Mouse (Mus musculus) spleen, adult 2 months (tissue): ENCODE results near the gene Fam243. TPM values are rescaled to one million over a fixed set of nuclear protein-coding genes. Genes with fewer than 3 reads are reported as not detected.

Experiments used
- DNase-seq, 2 experiments: peaks; one replicate each; pipeline versions ENCODE4 v3.0.0 to v3.0.0-alpha.2; 2012 to 2021; ENCODE audit warnings: low spot score in 2 of 2, low read depth in 1 of 2
- H3K27ac ChIP-seq: fragments of 200-500 bp; 2 replicates; pipeline ENCODE4 v1.5.1; 2012; ENCODE audit warnings: low read length, inconsistent platforms; ENCODE audit not compliant: insufficient read depth
- H3K27me3 ChIP-seq: fragments of 200-500 bp; 2 replicates; pipeline ENCODE4 v1.6.1; 2012; ENCODE audit warnings: mild to moderate bottlenecking, moderate library complexity, low read length, inconsistent platforms; ENCODE audit not compliant: control insufficient read depth, insufficient read depth
- H3K36me3 ChIP-seq: fragments of 200-500 bp; 2 replicates; pipeline ENCODE4 v1.6.1; 2012; ENCODE audit warnings: mild to moderate bottlenecking, low read length, inconsistent platforms; ENCODE audit not compliant: control insufficient read depth, insufficient read depth
- H3K4me1 ChIP-seq: fragments of 200-500 bp; 2 replicates; pipeline ENCODE4 v1.6.1; 2011; ENCODE audit warnings: inconsistent platforms; ENCODE audit not compliant: control insufficient read depth, insufficient read depth, insufficient read length
- H3K4me3 ChIP-seq: fragments of 200-500 bp; 2 replicates; pipeline ENCODE4 v1.5.1; 2011; ENCODE audit warnings: mild to moderate bottlenecking, inconsistent platforms; ENCODE audit not compliant: insufficient read depth, insufficient read length; ENCODE audit errors: extremely low read depth
- CTCF ChIP-seq: fragments of 200-500 bp; IDR thresholded peaks from 2 replicates; pipeline ENCODE4 v1.5.1; 2011; ENCODE audit warnings: mild to moderate bottlenecking, inconsistent platforms; ENCODE audit not compliant: insufficient read depth, insufficient read length, insufficient replicate concordance; ENCODE audit errors: extremely low read depth
- POLR2A ChIP-seq: fragments of 200-500 bp; IDR thresholded peaks from 2 replicates; pipeline ENCODE4 v1.6.1; 2011; ENCODE audit warnings: low read depth, low read length, inconsistent platforms
- WGBS: fragments of 180-500 bp; shearing (Covaris S2); methylation state at CpG from one replicate; pipeline ENCODE4 v1.1.7; 2018; 5-methylcytosine and 5-hydroxymethylcytosine counted together
- polyA plus RNA-seq: library from polyadenylated mRNA; depleted of rRNA; stranded (reverse); fragments of >200 nt; gene quantifications from 2 replicates; pipeline ENCODE4 v1.2.3, GENCODE M21; 2012

Gene Fam243
- polyA plus RNA-seq, 1 experiment: not detected

- H3K36me3 ChIP-seq: no peaks in the 10 kb centered on the region
- H3K27ac ChIP-seq: no peak overlapping the region
- no peak for DNase-seq
- WGBS: 87% methylated on average over 7 of the region's 7 CpGs
- TF ChIP-seq CTCF (no peak), POLR2A (no peak)
- H3K4me1 ChIP-seq: no peaks in the 10 kb centered on the region
- no peaks in the 10 kb centered on the region for H3K27me3 ChIP-seq
- no peak overlapping the region for H3K4me3 ChIP-seq
Measured at GRCm38 (mm10) chr16:92324309-92325061, 3.2 kb upstream of the Fam243 start.

GRCm38 (mm10) chr16:92320361-92320760 is 880 bp downstream of the Fam243 start:
- 73% methylated on average over 3 of the region's 3 CpGs for WGBS
- Histone ChIP-seq H3K27me3 (no peaks in the 10 kb centered on the region), H3K27ac (no peak overlapping the region)

GRCm38 (mm10) chr16:92319353-92320109 is 1.7 kb downstream of the Fam243 start:
- TF ChIP-seq CTCF (peak; percentile 75), POLR2A (no peak)
- Histone ChIP-seq H3K4me3 (no peak overlapping the region), H3K4me1 (no peaks in the 10 kb centered on the region), H3K27me3 (no peaks in the 10 kb centered on the region), H3K36me3 (no peaks in the 10 kb centered on the region), H3K27ac (no peak overlapping the region)
- WGBS: 49% methylated on average over 20 of the region's 20 CpGs
- peak; percentile 5 to 64 for DNase-seq

More at GRCm38 (mm10) chr16:92320361-92320760, 880 bp downstream of the Fam243 start:
- H3K36me3 ChIP-seq: no peaks in the 10 kb centered on the region
- H3K4me3 ChIP-seq: no peak overlapping the region
- DNase-seq: no peak
- H3K4me1 ChIP-seq: no peaks in the 10 kb centered on the region
- TF ChIP-seq CTCF: no peak
- no peak for TF ChIP-seq POLR2A

- H3K4me1 ChIP-seq: no peaks in the 10 kb centered on the region
- no peak for DNase-seq
- 78% methylated on average over 7 of the region's 7 CpGs for WGBS
- TF ChIP-seq CTCF (no peak), POLR2A (no peak)
- peaks cover 5% of the 10 kb centered on the region for H3K36me3 ChIP-seq
- H3K27ac ChIP-seq: no peak overlapping the region
- H3K27me3 ChIP-seq: no peaks in the 10 kb centered on the region
- H3K4me3 ChIP-seq: no peak overlapping the region
Measured at GRCm38 (mm10) chr16:92316049-92316738, 5.0 kb downstream of the Fam243 start.

- TF ChIP-seq CTCF: peak; percentile 75; the same call in 1 of the 2 replicates
- TF ChIP-seq POLR2A: no peak
- WGBS: 52% methylated on average over 13 of the region's 13 CpGs
- peaks cover 11% of the 10 kb centered on the region for H3K36me3 ChIP-seq
- no peak overlapping the region for H3K4me3 ChIP-seq
- H3K4me1 ChIP-seq: no peaks in the 10 kb centered on the region
- DNase-seq: peak in 1 of 2 experiments; percentile 9
- no peaks in the 10 kb centered on the region for H3K27me3 ChIP-seq
- H3K27ac ChIP-seq: no peak overlapping the region
Measured at GRCm38 (mm10) chr16:92313953-92314741, 7.1 kb downstream of the Fam243 start.

- no peak overlapping the region for H3K4me3 ChIP-seq
- WGBS: 90% methylated on average over 4 of the region's 4 CpGs
- H3K27me3 ChIP-seq: no peaks in the 10 kb centered on the region
- no peaks in the 10 kb centered on the region for H3K4me1 ChIP-seq
- TF ChIP-seq POLR2A: no peak
- TF ChIP-seq CTCF: no peak
- H3K36me3 ChIP-seq: peaks cover 21% of the 10 kb centered on the region
- H3K27ac ChIP-seq: no peak overlapping the region
- no peak for DNase-seq
Measured at GRCm38 (mm10) chr16:92309126-92309525, 12.1 kb downstream of the Fam243 start.
